Mouse (Mus musculus) cerebellum, adult 2 months (tissue): ENCODE measurements around the gene Hyal1.

Experiments
- CTCF ChIP-seq: fragments of 200-500 bp; IDR thresholded peaks from 2 replicates; pipeline ENCODE4 v1.5.1; 2011; ENCODE audit warnings: low read depth, mild to moderate bottlenecking, control low read depth, low read length, moderate library complexity, borderline replicate concordance; ENCODE audit not compliant: insufficient read depth
- POLR2A ChIP-seq: fragments of 200-500 bp; IDR thresholded peaks from 2 replicates; pipeline ENCODE4 v1.6.1; 2011; ENCODE audit warnings: low read length, control low read depth, borderline replicate concordance; ENCODE audit not compliant: insufficient read depth

DNA sequence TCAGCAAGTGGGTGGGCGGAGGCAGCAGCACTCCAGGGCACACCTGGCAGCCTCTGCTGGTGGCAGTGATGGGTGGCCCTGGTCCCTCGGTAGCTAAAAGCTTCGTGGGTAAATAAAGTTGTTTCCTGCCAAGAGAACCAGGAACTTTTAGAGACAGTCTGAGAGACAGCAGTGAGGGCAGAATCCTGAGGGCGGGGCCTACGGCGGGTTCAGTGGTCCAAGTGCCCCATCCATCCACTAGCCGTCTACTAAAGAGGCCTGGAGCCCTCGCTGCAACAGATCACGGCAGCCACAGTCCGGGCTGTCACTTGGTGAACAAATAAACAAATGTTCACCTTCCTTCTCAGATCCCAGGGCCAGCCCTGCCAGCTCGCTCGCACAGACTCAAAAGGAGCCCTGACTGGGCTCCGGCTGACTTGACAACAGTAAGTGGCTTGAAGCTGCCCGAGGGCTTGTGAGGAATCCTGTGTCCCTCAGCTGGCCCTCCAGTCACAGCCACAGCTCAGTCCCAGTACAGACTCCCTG, 53.2 kb downstream of the Hyal1 start:
- TF ChIP-seq CTCF (no peak), POLR2A (no peak)
